Mouse (Mus musculus): ENCODE results near the gene Mtx1.

DNA sequence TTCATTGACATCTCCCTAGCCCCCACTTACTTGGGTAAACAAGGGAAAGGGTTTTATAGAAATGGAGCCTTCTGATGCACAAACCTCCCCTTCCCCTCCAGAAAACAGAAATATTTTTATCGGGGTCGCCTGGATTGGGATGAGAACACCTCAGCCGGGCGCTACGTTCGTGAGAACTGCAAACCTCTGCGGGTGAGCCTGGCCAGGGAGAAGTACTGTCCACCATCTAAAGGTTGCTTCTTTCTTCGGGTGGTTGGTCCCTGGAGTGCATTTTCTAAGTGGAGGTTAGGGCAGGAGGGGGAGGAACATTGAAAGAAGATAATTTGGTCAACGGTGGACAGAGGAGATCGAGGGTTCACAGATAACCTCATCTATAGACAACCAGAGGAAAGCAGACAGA, 51.3 kb downstream of the Mtx1 start:
- TF ChIP-seq CTCF (IDR thresholded peaks at IDR 0.05; ENCODE audit: low read depth) (no peak), EP300 (optimal IDR thresholded peaks at IDR 0.05) (no peak)

Measured in stomach, postnatal 0 days (tissue).